Mouse (Mus musculus): ENCODE data around the gene Gsk3a. TPM values are rescaled to one million over a fixed set of nuclear protein-coding genes. Genes with fewer than 3 reads are reported as not detected.
A peak's percentile ranks its signal among the peaks of the same experiment; 100 is the strongest.

Gsk3a gene
- polyA plus RNA-seq, 1 experiment from 2014 or later = 14.3 TPM

- H3K36me3 ChIP-seq (ENCODE audit: control insufficient read depth, insufficient read depth, low read length) = peaks cover 49% of the 10 kb centered on the region
- H3K9ac ChIP-seq (ENCODE audit: low read depth, low read length) = peak overlapping the region; percentile 41; the same call in 1 of the 2 replicates
- H3K27me3 ChIP-seq (replicated peaks; ENCODE audit: control insufficient read depth, insufficient read depth, low read length) = no peaks in the 10 kb centered on the region
- ATAC-seq (ENCODE audit: low read depth) = no peak
- 77% methylated on average over 3 of the region's 3 CpGs for WGBS
- DNase-seq (ENCODE audit: low spot score) = no peak
- peak overlapping the region; percentile 55 for H3K27ac ChIP-seq (replicated peaks; ENCODE audit: low read depth, low read length)
- no peak overlapping the region for H3K4me2 ChIP-seq (ENCODE audit: low read depth, low read length)
- H3K9me3 ChIP-seq (ENCODE audit: control insufficient read depth, low read length) = no peaks in the 10 kb centered on the region
- H3K4me1 ChIP-seq (ENCODE audit: control insufficient read depth, insufficient read depth, low read length) = peaks cover 32% of the 10 kb centered on the region
- H3K4me3 ChIP-seq (ENCODE audit: low read depth, low read length) = no peak overlapping the region
Observed at GRCm38 (mm10) chr7:25274996-25275395, 37.3 kb upstream of the Gsk3a start.

GRCm38 (mm10) chr7:25274571-25274970 is 36.9 kb upstream of the Gsk3a start:
- ATAC-seq (ENCODE audit: low read depth) = no peak
- Histone ChIP-seq H3K4me3 (ENCODE audit: low read depth, low read length) (no peak overlapping the region), H3K9ac (ENCODE audit: low read depth, low read length) (peak overlapping the region; percentile 42; the same call in 1 of the 2 replicates), H3K27ac (replicated peaks; ENCODE audit: low read depth, low read length) (peak overlapping the region; percentile 55), H3K9me3 (ENCODE audit: control insufficient read depth, low read length) (no peaks in the 10 kb centered on the region), H3K4me1 (ENCODE audit: control insufficient read depth, insufficient read depth, low read length) (peaks cover 30% of the 10 kb centered on the region), H3K4me2 (ENCODE audit: low read depth, low read length) (no peak overlapping the region), H3K27me3 (replicated peaks; ENCODE audit: control insufficient read depth, insufficient read depth, low read length) (no peaks in the 10 kb centered on the region), H3K36me3 (ENCODE audit: control insufficient read depth, insufficient read depth, low read length) (peaks cover 49% of the 10 kb centered on the region)
- DNase-seq (ENCODE audit: low spot score) = no peak
- WGBS = 44% methylated on average over 3 of the region's 5 CpGs

DNA sequence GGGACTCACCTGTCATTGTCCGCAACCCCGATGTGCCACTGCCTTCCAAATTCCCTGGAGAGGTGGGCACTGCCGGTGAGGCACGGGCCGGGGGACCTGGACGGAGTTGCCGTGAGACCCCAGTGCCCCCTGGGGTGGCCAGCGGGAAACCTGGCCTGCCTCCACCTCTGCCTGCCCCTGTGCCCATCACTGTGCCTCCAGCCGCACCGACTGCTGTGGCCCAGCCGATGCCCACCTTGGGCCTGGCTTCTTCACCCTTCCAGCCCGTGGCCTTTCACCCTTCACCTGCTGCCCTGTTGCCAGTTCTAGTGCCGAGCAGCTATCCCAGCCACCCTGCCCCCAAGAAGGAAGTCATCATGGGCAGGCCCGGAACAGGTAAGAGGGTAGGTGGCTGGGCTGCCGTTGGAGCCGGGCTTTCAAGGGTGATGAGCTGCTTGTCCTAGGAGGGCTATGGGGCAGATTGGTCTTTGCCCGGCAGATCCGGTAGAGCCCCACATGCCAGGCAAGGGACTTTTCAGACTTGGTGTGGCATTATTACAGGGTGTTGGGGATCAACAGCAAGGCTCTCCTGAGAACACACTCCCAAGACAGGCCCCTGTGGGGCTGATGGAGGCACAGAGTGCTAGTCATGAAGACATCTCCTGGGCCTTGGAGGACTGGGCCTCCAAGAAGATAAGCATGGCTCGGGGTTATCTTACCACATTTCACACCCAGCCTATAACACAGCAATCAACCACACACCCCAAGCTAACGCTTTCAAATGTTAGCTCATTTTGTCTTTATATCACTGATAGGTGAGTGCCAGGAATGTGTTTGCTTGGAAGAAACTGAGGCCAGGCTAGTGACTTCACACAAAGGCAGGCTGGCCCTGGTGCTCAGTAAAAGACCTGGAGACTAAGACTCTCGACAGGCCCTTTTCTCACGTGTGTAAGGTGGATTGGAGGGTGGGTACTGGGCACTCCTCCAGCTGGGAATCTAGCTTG is 35.9 kb upstream of the Gsk3a start:
- no peaks in the 10 kb centered on the region for H3K27me3 ChIP-seq (replicated peaks; ENCODE audit: control insufficient read depth, insufficient read depth, low read length)
- 89% methylated on average over 22 of the region's 22 CpGs for WGBS
- H3K4me1 ChIP-seq (ENCODE audit: control insufficient read depth, insufficient read depth, low read length) = peaks cover 35% of the 10 kb centered on the region
- no peak for ATAC-seq (ENCODE audit: low read depth)
- no peak overlapping the region for H3K27ac ChIP-seq (replicated peaks; ENCODE audit: low read depth, low read length)
- 0 out of 2 replicates have a peak overlapping the region, but pooled peaks have one; percentile 42 for H3K9ac ChIP-seq (ENCODE audit: low read depth, low read length)
- no peak overlapping the region for H3K4me2 ChIP-seq (ENCODE audit: low read depth, low read length)
- no peak overlapping the region for H3K4me3 ChIP-seq (ENCODE audit: low read depth, low read length)
- DNase-seq (ENCODE audit: low spot score) = no peak
- H3K36me3 ChIP-seq (ENCODE audit: control insufficient read depth, insufficient read depth, low read length) = peaks cover 49% of the 10 kb centered on the region
- H3K9me3 ChIP-seq (ENCODE audit: control insufficient read depth, low read length) = no peaks in the 10 kb centered on the region

- H3K4me2 ChIP-seq (ENCODE audit: low read depth, low read length) = no peak overlapping the region
- peaks cover 49% of the 10 kb centered on the region for H3K36me3 ChIP-seq (ENCODE audit: control insufficient read depth, insufficient read depth, low read length)
- ATAC-seq (ENCODE audit: low read depth) (no peak), DNase-seq (ENCODE audit: low spot score) (no peak)
- 87% methylated on average over 35 of the region's 38 CpGs for WGBS
- H3K4me1 ChIP-seq (ENCODE audit: control insufficient read depth, insufficient read depth, low read length) = peaks cover 33% of the 10 kb centered on the region
- no peaks in the 10 kb centered on the region for H3K27me3 ChIP-seq (replicated peaks; ENCODE audit: control insufficient read depth, insufficient read depth, low read length)
- H3K27ac ChIP-seq (replicated peaks; ENCODE audit: low read depth, low read length) = no peak overlapping the region
- H3K9ac ChIP-seq (ENCODE audit: low read depth, low read length) = no peak overlapping the region
- H3K9me3 ChIP-seq (ENCODE audit: control insufficient read depth, low read length) = no peaks in the 10 kb centered on the region
- H3K4me3 ChIP-seq (ENCODE audit: low read depth, low read length) = no peak overlapping the region
Observed at GRCm38 (mm10) chr7:25272445-25273258, 35.0 kb upstream of the Gsk3a start.

GRCm38 (mm10) chr7:25271651-25272444 is 34.2 kb upstream of the Gsk3a start:
- no peak overlapping the region for H3K4me3 ChIP-seq (ENCODE audit: low read depth, low read length)
- H3K9me3 ChIP-seq (ENCODE audit: control insufficient read depth, low read length) = no peaks in the 10 kb centered on the region
- no peaks in the 10 kb centered on the region for H3K27me3 ChIP-seq (replicated peaks; ENCODE audit: control insufficient read depth, insufficient read depth, low read length)
- H3K4me2 ChIP-seq (ENCODE audit: low read depth, low read length) = no peak overlapping the region
- H3K36me3 ChIP-seq (ENCODE audit: control insufficient read depth, insufficient read depth, low read length) = peaks cover 49% of the 10 kb centered on the region
- WGBS = 87% methylated on average over 25 of the region's 30 CpGs
- H3K4me1 ChIP-seq (ENCODE audit: control insufficient read depth, insufficient read depth, low read length) = peaks cover 29% of the 10 kb centered on the region
- DNase-seq (ENCODE audit: low spot score) = no peak
- no peak for ATAC-seq (ENCODE audit: low read depth)
- no peak overlapping the region for H3K27ac ChIP-seq (replicated peaks; ENCODE audit: low read depth, low read length)
- no peak overlapping the region for H3K9ac ChIP-seq (ENCODE audit: low read depth, low read length)

DNA sequence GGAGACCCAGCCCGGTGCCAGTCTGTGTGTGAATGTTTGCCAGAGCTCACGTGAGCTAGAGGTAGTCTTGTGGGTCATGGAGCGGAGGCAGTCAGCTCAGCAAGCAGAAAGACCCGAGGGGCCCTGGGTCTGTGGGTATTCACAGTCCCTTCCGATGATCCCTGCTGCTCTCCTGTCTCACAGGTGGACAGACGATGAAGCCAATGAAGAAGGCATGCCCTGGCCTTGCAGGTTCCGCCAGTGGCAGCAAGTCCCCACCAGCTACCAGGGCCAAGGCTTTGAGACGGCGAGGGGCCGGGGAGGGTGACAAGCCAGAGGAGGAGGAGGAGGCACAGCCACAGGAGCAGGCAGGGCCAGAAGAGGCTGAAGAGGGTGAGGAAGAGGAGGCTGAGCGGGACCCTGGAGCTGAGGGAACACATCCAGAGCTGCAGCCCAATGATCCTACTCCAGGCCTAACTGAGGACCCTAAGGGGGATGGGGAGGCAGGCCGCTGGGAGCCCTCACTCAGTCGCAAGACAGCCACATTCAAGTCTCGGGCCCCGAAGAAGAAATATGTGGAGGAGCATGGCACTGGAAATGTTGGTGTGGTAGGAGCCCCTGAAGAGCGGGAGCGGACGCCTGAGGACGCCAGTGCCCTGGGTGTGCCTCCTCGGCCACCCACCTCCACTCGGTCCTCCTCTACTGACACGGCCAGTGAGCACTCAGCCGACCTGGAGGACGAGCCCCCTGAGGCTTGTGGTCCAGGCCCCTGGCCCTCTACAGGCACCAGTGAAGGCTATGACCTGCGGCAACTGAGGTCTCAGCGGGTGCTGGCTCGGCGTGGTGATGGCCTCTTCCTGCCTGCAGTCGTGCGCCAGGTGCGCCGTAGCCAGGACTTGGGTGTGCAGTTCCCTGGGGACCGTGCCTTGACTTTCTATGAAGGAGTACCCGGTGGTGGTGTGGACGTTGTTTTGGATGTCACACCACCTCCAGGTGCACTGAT is 33.3 kb upstream of the Gsk3a start:
- DNase-seq (ENCODE audit: low spot score) (no peak), ATAC-seq (ENCODE audit: low read depth) (no peak)
- Histone ChIP-seq H3K9ac (ENCODE audit: low read depth, low read length) (no peak overlapping the region), H3K4me1 (ENCODE audit: control insufficient read depth, insufficient read depth, low read length) (peaks cover 27% of the 10 kb centered on the region), H3K27me3 (replicated peaks; ENCODE audit: control insufficient read depth, insufficient read depth, low read length) (no peaks in the 10 kb centered on the region), H3K36me3 (ENCODE audit: control insufficient read depth, insufficient read depth, low read length) (peaks cover 49% of the 10 kb centered on the region), H3K4me2 (ENCODE audit: low read depth, low read length) (no peak overlapping the region), H3K27ac (replicated peaks; ENCODE audit: low read depth, low read length) (no peak overlapping the region), H3K9me3 (ENCODE audit: control insufficient read depth, low read length) (no peaks in the 10 kb centered on the region), H3K4me3 (ENCODE audit: low read depth, low read length) (no peak overlapping the region)
- 89% methylated on average over 34 of the region's 35 CpGs for WGBS

- Histone ChIP-seq H3K9ac (ENCODE audit: low read depth, low read length) (peak overlapping the region; percentile 80; the same call in 1 of the 2 replicates), H3K4me1 (ENCODE audit: control insufficient read depth, insufficient read depth, low read length) (peaks cover 17% of the 10 kb centered on the region), H3K27me3 (replicated peaks; ENCODE audit: control insufficient read depth, insufficient read depth, low read length) (no peaks in the 10 kb centered on the region), H3K4me2 (ENCODE audit: low read depth, low read length) (peak overlapping the region; percentile 92), H3K36me3 (ENCODE audit: control insufficient read depth, insufficient read depth, low read length) (peaks cover 37% of the 10 kb centered on the region), H3K9me3 (ENCODE audit: control insufficient read depth, low read length) (no peaks in the 10 kb centered on the region), H3K4me3 (ENCODE audit: low read depth, low read length) (peak overlapping the region; percentile 69), H3K27ac (replicated peaks; ENCODE audit: low read depth, low read length) (0 out of 2 replicates have a peak overlapping the region, but pooled peaks have one; percentile 75)
- DNase-seq (ENCODE audit: low spot score) (no peak), ATAC-seq (ENCODE audit: low read depth) (no peak)
- WGBS = 74% methylated on average over 8 of the region's 8 CpGs
Observed at GRCm38 (mm10) chr7:25269545-25270271, 32.1 kb upstream of the Gsk3a start.

Measured in embryonic facial prominence, embryonic 14.5 days (tissue).